Mouse (Mus musculus): ENCODE measurements around the gene Fam126a.

Gene Fam126a

GRCm38 (mm10) chr5:24030579-24030969, at the start of gene Fam126a:
Gene Fam126a (minus strand): TSS chr5:24030690.
- peak; percentile 94 to 97 for DNase-seq

- DNase-seq = peak; percentile 23 to 40
Measured at GRCm38 (mm10) chr5:24078420-24079179, 48.1 kb upstream of the Fam126a start.

- peak in 1 of 2 experiments; percentile 11 for DNase-seq
Measured at GRCm38 (mm10) chr5:24077739-24078306, 47.3 kb upstream of the Fam126a start.

- DNase-seq = peak; percentile 85
Measured at GRCm38 (mm10) chr5:24076986-24077718, 46.7 kb upstream of the Fam126a start.

- no peak for DNase-seq
Measured at GRCm38 (mm10) chr5:24072031-24072430, 41.5 kb upstream of the Fam126a start.

GRCm38 (mm10) chr5:24068955-24069354, 38.5 kb upstream of the Fam126a start:
- no peak for DNase-seq

- no peak for DNase-seq
Measured at GRCm38 (mm10) chr5:24063545-24063944, 33.1 kb upstream of the Fam126a start.

- no peak for DNase-seq
Measured at GRCm38 (mm10) chr5:24063034-24063433, 32.5 kb upstream of the Fam126a start.

GRCm38 (mm10) chr5:24060949-24061348, 30.5 kb upstream of the Fam126a start:
- no peak for DNase-seq

- DNase-seq = peak in 1 of 2 experiments; percentile 6
Measured at GRCm38 (mm10) chr5:24057592-24057991, 27.1 kb upstream of the Fam126a start.

- no peak for DNase-seq
Measured at GRCm38 (mm10) chr5:24056865-24057264, 26.4 kb upstream of the Fam126a start.

GRCm38 (mm10) chr5:24054382-24054781, 23.9 kb upstream of the Fam126a start:
- no peak for DNase-seq

- peak; percentile 37 to 40 for DNase-seq
Measured at GRCm38 (mm10) chr5:24053245-24054190, 23.0 kb upstream of the Fam126a start.

- no peak for DNase-seq
Measured at GRCm38 (mm10) chr5:24051755-24052675, 21.5 kb upstream of the Fam126a start.

GRCm38 (mm10) chr5:24047821-24048220, 17.3 kb upstream of the Fam126a start:
- no peak for DNase-seq

- no peak for DNase-seq
Measured at GRCm38 (mm10) chr5:24047001-24047400, 16.5 kb upstream of the Fam126a start.

GRCm38 (mm10) chr5:24045998-24046631, 15.6 kb upstream of the Fam126a start:
- peak; percentile 52 to 62 for DNase-seq

GRCm38 (mm10) chr5:24044387-24044786, 13.9 kb upstream of the Fam126a start:
- DNase-seq = no peak

- DNase-seq = no peak
Measured at GRCm38 (mm10) chr5:24043367-24043766, 12.9 kb upstream of the Fam126a start.

- no peak for DNase-seq
Measured at GRCm38 (mm10) chr5:24041341-24041852, 10.9 kb upstream of the Fam126a start.

GRCm38 (mm10) chr5:24040601-24041000, 10.1 kb upstream of the Fam126a start:
- no peak for DNase-seq

Data from cerebellum, postnatal 10 days (tissue).